Mouse (Mus musculus): Measurements from ENCODE around the gene Ppp1r9b.

DNA sequence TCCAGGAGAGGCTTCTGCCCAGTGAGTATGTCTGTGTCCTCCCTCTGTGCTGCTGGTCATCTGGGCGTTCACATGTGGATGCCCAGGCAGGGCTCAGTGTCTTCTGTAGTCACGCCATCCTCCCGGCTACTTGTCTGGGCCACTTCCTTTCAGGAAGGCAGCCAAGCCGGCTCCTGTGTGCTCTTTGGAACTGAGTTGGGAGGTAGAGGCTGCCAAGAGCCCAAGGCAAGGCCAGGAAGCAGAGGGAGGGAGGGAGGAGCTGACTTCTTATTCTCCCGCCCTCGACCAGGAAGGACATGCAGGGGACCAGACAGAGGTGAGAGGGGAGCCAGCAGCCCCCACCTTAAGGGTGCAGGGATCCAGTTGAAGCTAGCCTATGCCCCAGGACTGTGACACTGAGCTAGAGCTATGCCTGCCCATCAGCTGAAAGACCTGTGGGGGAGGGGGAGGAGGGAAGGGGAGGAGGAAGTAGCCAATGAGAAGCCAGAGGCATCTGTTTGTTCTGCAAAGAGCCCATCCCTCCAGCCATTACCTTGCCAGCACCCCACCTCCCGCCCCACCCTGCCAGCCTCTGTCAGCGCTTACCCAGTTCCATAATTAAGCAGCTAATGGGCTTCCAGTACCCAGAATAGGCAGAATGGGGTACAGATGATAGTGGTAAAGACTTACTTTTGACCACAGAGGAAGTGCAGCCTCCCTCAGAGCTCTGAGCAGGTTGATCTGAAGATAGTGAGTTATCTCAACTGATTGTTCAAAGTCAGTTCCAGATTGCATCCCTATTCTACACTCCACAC, 32.6 kb upstream of the Ppp1r9b start:
- no peak for TF ChIP-seq POLR2A (IDR thresholded peaks at IDR 0.05; ENCODE audit: control insufficient read depth, low read depth, low read length)
- no peak for TF ChIP-seq CTCF (IDR thresholded peaks at IDR 0.05; ENCODE audit: control insufficient read depth, insufficient read depth, insufficient replicate concordance, low read depth, low read length)

Measured in testis, adult 2 months (tissue).